Mouse (Mus musculus) small intestine, adult 2 months (tissue): Measurements from ENCODE around the gene C5ar1.

Source experiments
- CTCF ChIP-seq: fragments of 200-500 bp; IDR thresholded peaks from 2 replicates; pipeline ENCODE4 v1.5.1; 2012; ENCODE audit warnings: low read depth, mild to moderate bottlenecking, control low read depth, inconsistent platforms, low read length, moderate library complexity, mixed read lengths; ENCODE audit not compliant: insufficient replicate concordance, insufficient read length; ENCODE audit errors: extremely low read depth
- POLR2A ChIP-seq: fragments of 200-500 bp; IDR thresholded peaks from 2 replicates; pipeline ENCODE4 v1.6.1; 2012; ENCODE audit warnings: low read depth, mild to moderate bottlenecking, control low read depth, inconsistent platforms, low read length, moderate library complexity

GRCm38 (mm10) chr7:16202756-16203504 lies 56.4 kb downstream of the C5ar1 start:
- TF ChIP-seq CTCF (no peak), POLR2A (no peak)
